Mouse (Mus musculus) testis, adult 2 months (tissue): ENCODE results near the gene Ccdc141.

Experiments
- CTCF ChIP-seq: fragments of 200-500 bp; IDR thresholded peaks from 2 replicates; pipeline ENCODE4 v1.5.1; 2012; ENCODE audit warnings: low read depth, mild to moderate bottlenecking, inconsistent platforms, low read length, moderate library complexity; ENCODE audit not compliant: control insufficient read depth, insufficient read depth, insufficient replicate concordance
- POLR2A ChIP-seq: fragments of 200-500 bp; IDR thresholded peaks from 2 replicates; pipeline ENCODE4 v1.6.1; 2012; ENCODE audit warnings: low read depth, mild to moderate bottlenecking, inconsistent platforms, low read length, moderate library complexity; ENCODE audit not compliant: control insufficient read depth

DNA sequence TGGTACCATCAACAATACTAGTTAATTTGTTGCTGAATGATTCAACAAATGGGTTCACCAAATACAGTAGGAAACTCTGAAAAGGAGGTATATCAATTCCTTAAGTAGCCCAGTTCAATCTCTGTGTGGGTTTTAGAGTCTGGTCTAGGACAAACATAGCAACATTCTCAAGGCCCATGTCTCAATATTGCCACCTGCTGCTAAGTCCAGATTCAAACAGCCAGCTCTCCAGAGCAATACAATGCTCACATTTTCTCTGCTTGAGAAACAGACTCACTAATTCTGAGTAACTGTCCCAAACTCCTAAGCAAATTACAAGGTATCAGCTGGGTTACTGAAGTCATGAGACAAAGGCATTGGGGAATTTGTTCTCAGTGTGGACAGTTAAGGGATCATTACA is 85.8 kb downstream of the Ccdc141 start:
- TF ChIP-seq CTCF, result no peak
- TF ChIP-seq POLR2A, result no peak
